Mouse (Mus musculus): ENCODE results near the gene Pou3f3. TPM values are rescaled to one million over a fixed set of nuclear protein-coding genes. Genes with fewer than 3 reads are reported as not detected.
A peak's percentile ranks its signal among the peaks of the same experiment; 100 is the strongest.

Gene Pou3f3
- total RNA-seq, 2 experiments from 2014 or later: 58.7 to 61.9 TPM

DNA sequence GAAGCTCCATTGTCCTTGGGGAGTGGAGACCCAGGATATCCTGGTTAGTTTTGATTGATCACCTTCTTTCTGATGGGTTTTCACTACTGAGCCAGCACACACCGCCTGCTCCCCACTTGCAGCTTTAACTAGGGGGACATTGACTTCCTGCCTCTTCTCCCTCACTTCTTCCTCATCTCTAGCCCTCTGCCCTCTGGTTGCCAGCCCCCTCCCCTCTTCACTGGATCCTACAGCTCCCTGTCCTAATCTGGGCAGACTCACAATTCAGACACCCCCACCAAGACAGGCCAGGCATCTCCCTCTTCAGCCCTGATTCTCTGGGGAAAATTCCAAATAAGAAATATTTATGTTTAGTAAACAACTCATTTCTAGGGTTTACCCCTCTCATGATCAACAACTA is 3.3 kb upstream of the Pou3f3 start:
- intact Hi-C loops (cut with DNase I): loop anchor here (2.0 to 10.0 kb wide), 8 partner anchors 433 to 1657 kb away; no protein-coding TSS in a partner anchor
- no peak for DNase-seq (ENCODE audit: low spot score in 2 of 2)

DNA sequence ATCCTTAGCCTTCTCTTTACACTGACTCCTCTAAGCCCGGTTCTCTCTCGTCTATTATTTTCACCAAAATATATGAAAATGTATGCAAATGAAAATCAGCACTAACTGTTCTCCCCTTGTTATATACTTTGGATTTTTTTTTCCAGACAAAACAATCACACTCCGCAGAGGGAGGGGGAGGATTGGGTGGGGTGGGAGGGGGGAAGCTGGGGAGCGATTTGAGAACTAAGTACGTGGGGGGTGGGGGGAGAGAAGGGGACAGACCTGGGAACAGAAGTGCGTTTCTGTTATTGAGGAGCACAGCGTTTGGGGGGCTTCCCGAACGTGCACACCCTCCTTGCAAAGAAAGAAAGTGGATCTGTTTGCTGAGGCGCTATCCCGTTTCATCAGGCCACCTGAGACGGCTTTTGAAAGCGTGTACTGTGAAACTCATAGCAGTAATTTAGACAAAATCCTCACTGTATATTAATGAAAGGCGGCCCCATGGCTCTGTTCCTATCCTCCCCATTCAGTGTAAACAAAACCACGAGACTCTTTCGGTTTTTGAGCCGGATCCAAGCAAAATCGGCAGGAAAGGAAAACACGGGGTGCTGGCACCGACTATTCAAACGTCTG is 2.4 kb upstream of the Pou3f3 start:
- peak; percentile 53 to 58 for DNase-seq (ENCODE audit: low spot score in 2 of 2)
- intact Hi-C loops (cut with DNase I): loop anchor here (2.0 to 10.0 kb wide), 8 partner anchors 434 to 1658 kb away; no protein-coding TSS in a partner anchor

DNA sequence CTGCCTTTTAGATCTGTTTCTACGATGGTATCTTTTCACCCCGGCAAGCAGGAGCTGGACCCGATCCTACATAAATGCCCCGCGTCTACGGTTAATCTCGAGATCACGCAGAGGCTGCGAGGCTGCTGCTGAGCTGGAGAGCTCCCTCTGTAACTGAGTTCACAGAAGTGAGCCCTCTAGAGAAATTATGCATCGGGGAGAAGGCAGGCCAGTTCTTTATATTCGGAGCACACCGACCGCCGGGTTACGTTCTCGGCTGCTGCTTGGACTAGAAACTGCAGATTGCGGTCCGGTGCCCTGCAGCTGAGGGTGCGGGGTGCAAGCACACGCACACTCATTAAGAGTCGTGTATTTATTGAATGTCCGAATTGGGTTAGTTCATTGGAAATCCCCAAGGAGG is 1.7 kb upstream of the Pou3f3 start:
- intact Hi-C loops (cut with DNase I): loop anchor here (2.0 to 10.0 kb wide), 8 partner anchors 435 to 1659 kb away; no protein-coding TSS in a partner anchor

GRCm38 (mm10) chr1:42694290-42694664 is 1.3 kb upstream of the Pou3f3 start:
- intact Hi-C loops (cut with DNase I): loop anchor here (5.0 to 10.0 kb wide), 7 partner anchors 797 to 1659 kb away; no protein-coding TSS in a partner anchor
- DNase-seq (ENCODE audit: low spot score in 2 of 2): peak; percentile 62 to 68

More for the DNA sequence above, 1.7 kb upstream of the Pou3f3 start:
- DNase-seq (ENCODE audit: low spot score in 2 of 2): peak; percentile 63 to 67

DNA sequence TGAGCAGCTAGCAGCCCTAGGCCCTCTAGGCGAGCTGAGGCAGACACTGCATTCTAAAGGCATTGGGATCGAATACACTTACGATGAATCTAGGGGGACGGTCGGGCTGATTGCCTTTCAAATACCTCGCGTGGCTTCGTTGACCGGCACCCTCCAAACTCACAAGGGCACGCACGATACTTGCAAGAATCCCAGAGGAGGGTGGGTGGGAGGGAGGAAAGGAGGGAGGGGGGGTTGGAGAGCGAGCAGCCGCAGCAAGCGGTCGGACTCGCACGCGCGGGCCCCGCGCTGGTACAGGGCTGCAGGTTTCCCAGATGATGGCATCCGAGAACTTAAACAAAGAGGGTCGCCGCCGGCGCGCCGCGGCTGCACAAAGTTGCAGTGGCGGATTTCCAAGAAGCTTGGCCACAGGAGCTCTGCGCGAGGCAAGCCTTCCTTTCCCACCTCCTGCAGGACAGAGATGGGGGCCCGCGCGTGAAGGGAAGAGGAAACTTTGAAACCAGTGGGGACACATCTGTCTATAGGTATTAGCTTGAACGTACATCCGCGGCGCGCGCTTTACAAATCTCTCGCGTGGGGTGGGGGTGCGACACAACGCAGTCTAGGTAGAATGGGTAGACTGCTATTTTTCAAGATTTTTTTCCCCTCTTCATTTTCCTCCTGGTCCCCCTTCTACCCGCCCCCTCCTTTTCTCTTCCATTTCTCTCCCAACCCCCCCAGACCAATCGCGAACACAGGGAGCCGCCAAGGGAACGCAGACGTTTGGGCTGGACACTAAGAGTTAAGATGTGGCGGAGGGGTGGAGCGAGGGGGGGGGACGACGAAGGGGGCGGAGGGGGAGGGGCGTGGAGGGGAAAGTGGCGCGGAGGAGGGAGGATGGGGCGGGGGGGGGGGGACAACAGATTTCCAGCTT is 647 bp upstream of the Pou3f3 start:
- intact Hi-C loops (cut with DNase I): loop anchor here (5.0 to 10.0 kb wide), 7 partner anchors 798 to 1660 kb away; no protein-coding TSS in a partner anchor
- peak; percentile 70 to 71 for DNase-seq (ENCODE audit: low spot score in 2 of 2)

DNA sequence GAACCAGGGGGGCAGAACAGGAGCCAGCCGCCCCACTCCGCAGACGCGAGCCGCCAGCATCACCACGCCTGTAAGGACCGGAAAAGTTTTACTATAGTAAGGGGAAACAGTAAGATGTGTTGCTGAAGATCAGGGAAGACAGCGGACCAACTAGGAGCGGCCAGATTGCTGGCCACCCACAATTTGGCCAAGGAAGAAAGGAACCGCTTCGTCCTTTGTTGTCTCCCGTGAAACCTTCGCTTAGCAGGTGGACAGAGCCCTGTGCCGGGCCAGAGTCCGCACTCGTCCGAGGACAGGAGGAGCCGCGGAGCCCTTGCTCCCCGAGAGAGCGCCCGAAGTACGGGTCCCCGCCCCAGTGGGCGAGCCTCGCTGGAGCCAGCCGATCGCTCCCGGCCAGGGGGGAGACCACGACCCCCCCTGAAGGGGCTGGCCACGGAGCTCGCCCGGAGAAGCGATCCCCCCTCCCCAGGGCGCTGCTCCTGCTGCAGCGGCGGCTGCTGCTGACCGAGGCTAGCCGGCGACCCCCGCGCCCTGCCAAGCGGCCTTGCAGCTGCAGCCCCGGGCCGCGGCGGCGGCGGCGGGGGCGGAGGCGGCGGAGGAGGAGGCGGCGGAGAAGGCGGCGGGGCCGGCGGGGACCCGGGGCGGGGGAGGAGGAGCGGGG is 933 bp downstream of the Pou3f3 start:
- intact Hi-C loops (cut with DNase I): loop anchor here (10.0 kb wide), 2 partner anchors 1022 to 1662 kb away; no protein-coding TSS in a partner anchor
- DNase-seq (ENCODE audit: low spot score in 2 of 2): no peak

- DNase-seq (ENCODE audit: low spot score in 2 of 2): no peak
- intact Hi-C loops (cut with DNase I): loop anchor here (10.0 kb wide), 2 partner anchors 1023 to 1663 kb away; no protein-coding TSS in a partner anchor
Measured at GRCm38 (mm10) chr1:42697321-42697755, 1.8 kb downstream of the Pou3f3 start.

DNA sequence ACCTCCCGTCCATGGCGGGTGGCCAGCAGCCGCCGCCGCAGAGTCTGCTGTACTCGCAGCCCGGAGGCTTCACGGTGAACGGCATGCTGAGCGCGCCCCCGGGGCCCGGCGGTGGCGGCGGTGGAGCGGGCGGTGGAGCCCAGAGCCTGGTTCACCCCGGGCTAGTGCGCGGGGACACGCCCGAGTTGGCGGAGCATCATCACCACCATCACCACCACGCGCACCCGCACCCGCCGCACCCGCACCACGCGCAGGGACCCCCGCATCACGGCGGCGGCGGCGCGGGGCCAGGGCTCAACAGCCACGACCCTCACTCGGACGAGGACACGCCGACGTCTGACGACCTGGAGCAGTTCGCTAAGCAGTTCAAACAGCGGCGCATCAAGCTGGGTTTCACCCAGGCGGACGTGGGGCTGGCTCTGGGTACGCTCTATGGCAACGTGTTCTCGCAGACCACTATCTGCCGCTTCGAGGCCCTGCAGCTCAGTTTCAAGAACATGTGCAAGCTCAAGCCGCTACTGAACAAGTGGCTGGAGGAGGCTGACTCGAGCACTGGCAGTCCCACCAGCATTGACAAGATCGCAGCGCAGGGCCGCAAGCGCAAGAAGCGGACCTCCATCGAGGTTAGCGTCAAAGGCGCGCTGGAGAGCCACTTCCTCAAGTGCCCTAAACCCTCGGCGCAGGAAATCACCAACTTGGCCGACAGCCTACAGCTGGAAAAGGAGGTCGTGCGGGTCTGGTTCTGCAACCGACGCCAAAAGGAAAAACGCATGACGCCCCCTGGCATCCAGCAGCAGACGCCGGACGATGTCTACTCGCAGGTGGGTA is 2.4 kb downstream of the Pou3f3 start:
- intact Hi-C loops (cut with DNase I): loop anchor here (2.0 to 10.0 kb wide), 3 partner anchors 15 to 1663 kb away; no protein-coding TSS in a partner anchor
- peak; percentile 49 to 50 for DNase-seq (ENCODE audit: low spot score in 2 of 2)

- DNase-seq (ENCODE audit: low spot score in 2 of 2): no peak
- intact Hi-C loops (cut with DNase I): loop anchor here (2.0 to 10.0 kb wide), 3 partner anchors 14 to 1664 kb away; no protein-coding TSS in a partner anchor
Measured at GRCm38 (mm10) chr1:42698584-42699333, 3.2 kb downstream of the Pou3f3 start.

- intact Hi-C loops (cut with DNase I): loop anchor here (2.0 to 10.0 kb wide), 3 partner anchors 13 to 1665 kb away; no protein-coding TSS in a partner anchor
- no peak for DNase-seq (ENCODE audit: low spot score in 2 of 2)
Measured at GRCm38 (mm10) chr1:42699471-42699871, 3.9 kb downstream of the Pou3f3 start.

DNA sequence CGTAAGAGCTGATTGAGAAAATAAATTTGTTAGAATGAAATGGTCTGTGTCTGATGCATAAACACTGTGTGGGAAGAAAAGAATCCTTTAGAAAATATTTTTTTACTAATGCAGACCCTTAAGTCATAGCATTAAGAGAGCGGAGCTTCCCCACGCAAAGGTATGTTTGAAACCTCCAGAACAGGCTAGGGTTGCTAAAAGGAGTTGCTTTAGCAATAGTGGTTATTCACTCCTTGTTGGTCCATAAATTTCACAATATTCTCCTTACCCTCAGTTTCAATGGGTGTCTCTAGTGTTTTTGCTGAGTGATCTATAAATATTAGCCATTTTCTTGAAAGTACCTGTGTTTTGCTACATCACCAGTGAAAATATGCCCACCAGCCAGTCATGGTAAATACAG is 4.6 kb downstream of the Pou3f3 start:
- intact Hi-C loops (cut with DNase I): loop anchor here (10.0 kb wide), 1 partner anchor 1815 kb away; no protein-coding TSS in a partner anchor
- no peak for DNase-seq (ENCODE audit: low spot score in 2 of 2)

DNA sequence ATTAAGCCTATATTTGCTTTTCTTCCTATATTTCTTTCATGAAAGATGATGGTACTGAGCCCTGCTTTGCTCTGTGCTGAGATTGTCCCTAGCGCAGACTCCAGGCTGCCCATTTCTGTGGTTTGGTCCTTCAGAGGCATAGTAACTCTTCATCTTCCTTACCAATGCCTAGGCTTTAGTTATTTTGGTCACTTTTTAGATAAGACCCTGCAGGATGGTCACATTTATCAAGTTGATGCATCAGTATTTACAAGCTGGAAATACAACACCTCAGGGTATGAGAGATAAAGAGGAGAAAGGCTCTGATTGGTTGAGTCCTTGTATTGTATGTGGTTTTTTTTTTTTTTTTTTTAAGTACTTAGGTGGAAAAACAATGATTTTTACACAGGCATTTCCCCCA is 5.2 kb downstream of the Pou3f3 start:
- no peak for DNase-seq (ENCODE audit: low spot score in 2 of 2)
- intact Hi-C loops (cut with DNase I): loop anchor here (10.0 kb wide), 1 partner anchor 1816 kb away; no protein-coding TSS in a partner anchor

DNA sequence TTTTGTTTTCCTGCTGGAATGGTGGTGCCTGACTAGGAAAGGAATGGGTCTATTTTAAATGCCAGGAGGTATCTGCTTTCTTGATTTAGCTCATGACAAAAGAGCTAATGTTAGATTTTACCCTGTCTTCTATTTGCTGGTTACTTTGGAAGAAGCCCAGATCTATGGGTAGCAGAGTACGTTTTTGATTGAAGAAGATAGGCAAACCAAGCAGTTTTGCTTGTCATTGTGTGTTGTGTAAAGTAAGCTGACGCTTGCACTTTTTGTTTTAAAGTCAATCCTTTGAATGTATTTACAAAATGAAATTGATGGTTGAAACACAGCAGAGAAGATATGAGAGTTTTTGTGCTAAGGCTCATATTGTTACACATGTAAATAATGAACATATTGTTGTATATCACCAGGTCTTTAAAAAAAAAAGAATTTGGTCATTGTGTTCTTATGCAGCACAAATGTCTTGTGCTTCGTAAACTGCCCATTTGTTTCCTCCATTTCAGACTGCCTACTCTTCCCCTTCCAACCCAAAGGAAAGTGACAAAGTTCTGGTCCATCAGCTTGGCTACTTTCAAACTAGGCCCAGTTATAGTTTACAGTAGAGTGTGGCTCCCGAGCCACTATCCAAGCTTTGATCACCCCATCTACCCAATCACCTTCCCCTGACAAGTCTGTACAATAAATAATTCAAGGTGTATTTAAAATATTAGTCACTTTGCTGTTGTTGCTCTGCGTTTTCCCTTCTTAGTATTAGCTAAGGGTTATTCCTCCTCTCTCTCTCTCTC is 6.5 kb downstream of the Pou3f3 start:
- intact Hi-C loops (cut with DNase I): loop anchor here (10.0 kb wide), 1 partner anchor 1817 kb away; no protein-coding TSS in a partner anchor

GRCm38 (mm10) chr1:42702984-42703383 is 7.4 kb downstream of the Pou3f3 start:
- DNase-seq (ENCODE audit: low spot score in 2 of 2): no peak
- intact Hi-C loops (cut with DNase I): loop anchor here (10.0 kb wide), 1 partner anchor 1818 kb away; no protein-coding TSS in a partner anchor

More for the DNA sequence above, 6.5 kb downstream of the Pou3f3 start:
- no peak for DNase-seq (ENCODE audit: low spot score in 2 of 2)

DNA sequence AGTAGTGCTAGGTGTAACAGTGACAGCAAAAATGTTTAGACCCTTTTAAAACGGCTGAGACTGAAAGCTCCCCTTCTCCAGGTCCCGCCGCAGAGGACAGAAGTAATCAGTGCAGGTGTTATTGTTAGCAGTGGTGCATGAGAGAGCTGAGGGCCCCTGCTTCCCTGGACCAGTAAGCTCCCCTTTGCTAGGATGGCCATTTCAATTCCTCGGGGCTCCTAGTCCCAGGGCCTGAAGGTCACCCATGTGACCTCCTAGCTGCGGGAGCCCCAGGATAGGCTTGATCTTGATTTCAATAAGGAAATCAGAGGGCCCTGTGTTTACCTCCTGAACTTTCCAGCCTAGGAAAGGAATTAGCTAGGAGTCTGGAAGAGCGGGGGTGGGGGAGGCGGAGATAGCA is 7.9 kb downstream of the Pou3f3 start:
- DNase-seq (ENCODE audit: low spot score in 2 of 2): no peak
- intact Hi-C loops (cut with DNase I): loop anchor here (10.0 kb wide), 1 partner anchor 1819 kb away; no protein-coding TSS in a partner anchor

- intact Hi-C loops (cut with DNase I): loop anchor here (10.0 kb wide), 1 partner anchor 1819 kb away; no protein-coding TSS in a partner anchor
- peak in 1 of 2 experiments; percentile 67 for DNase-seq (ENCODE audit: low spot score in 2 of 2)
Measured at GRCm38 (mm10) chr1:42703851-42704613, 8.5 kb downstream of the Pou3f3 start.
